Mouse (Mus musculus) heart, adult 8-10 months (tissue): ENCODE results near the gene Cacna1d. TPM values are rescaled to one million over a fixed set of nuclear protein-coding genes. Genes with fewer than 3 reads are reported as not detected.

Source experiments
- DNase-seq: peaks from one replicate; pipeline ENCODE4 v3.0.0; 2022; ENCODE audit warnings: low spot score
- total RNA-seq, 4 experiments: library from RNA; stranded (reverse); gene quantifications; 2 replicates each; pipeline ENCODE4 v1.2.4; 2022

Cacna1d gene
- total RNA-seq, 4 experiments from 2014 or later, result 1.9 to 2.8 (median 2.4) TPM

DNA sequence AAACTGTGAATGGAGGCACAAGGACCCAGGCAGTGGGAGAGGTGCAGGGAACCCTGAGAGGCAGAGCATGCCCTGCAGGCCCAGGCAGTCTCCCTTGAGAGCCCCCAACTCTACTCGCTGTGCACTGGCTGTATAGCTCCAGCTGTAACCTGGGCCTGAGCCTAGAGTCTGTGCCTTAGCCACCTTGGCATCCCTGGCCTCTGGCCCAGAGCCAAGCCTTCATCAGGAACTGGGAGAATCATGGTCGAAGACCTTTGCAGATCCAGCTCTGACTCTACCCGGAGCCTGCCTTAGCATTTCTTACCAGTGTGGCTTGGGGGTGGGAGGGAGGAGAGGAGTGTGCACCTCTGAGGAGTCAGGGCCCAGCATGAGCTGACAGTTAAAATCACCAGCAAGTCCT, 322.4 kb downstream of the Cacna1d start:
- no peak for DNase-seq

- no peak for DNase-seq
Observed at GRCm38 (mm10) chr14:30168387-30168786, 322.9 kb downstream of the Cacna1d start.

DNA sequence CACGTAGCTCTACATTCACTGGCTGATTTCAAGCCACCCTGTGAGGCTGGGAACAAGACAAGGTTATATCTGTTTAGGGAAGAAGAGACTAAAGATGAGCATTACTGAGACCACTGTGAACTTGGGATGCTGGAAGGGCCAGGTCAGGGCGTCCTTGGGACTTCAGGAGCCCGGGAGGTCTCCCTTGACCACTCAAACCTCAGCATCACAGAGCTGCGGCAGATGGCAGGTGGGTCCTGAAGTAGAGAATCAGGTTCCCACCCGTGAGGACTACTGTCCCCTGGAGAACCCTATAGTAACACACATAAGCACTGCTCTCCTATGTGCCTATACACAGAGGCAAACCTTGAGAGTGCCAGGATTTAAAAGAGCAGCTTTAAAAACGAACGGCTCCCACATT, 323.6 kb downstream of the Cacna1d start:
- no peak for DNase-seq

GRCm38 (mm10) chr14:30166036-30166435, 325.2 kb downstream of the Cacna1d start:
- DNase-seq, result no peak

DNA sequence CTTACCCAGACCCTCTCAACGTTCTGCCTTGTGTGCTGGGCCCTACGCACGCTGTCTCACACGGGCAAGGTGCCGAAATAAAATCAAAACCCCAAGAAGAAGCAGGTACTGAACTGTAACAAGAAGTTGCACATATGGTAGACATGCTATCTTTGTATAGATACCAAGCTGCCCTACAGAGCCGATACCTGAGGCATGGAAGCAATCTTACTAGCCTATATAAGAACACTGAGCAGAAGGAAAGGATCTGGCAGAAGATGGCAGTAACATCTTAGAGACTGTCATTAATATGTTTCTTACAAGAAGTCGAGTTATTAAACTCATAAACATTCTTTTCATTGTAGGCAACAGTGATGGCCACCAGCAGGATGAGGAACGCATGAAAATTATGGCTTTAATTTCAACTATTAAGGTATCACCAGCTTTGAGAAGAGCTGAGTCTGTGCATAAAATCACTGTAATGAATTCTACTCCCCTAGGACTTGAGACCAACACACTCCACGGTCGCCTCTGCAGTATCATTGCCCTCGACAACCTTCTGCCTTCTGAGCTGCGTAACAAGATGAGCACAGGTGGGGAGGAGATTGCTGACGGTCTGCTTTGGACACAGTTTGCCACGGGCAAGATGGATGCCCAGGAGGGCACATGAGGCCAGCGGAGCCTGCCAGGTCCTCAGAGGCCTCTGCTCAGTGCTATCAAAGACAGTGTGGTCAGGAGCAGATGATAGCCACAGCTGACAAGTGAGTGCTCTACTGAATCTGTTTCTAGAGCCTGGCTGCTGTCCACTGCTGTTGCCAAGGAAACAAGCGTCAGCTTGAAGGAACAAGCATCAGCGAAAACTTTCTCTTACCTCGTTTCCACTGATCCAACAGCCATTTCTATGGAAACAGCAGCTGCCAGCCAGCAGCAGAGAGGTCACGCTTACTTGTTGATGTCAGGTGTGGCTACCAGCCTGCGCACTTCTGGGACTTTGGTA, 327.2 kb downstream of the Cacna1d start:
- DNase-seq, result no peak

DNA sequence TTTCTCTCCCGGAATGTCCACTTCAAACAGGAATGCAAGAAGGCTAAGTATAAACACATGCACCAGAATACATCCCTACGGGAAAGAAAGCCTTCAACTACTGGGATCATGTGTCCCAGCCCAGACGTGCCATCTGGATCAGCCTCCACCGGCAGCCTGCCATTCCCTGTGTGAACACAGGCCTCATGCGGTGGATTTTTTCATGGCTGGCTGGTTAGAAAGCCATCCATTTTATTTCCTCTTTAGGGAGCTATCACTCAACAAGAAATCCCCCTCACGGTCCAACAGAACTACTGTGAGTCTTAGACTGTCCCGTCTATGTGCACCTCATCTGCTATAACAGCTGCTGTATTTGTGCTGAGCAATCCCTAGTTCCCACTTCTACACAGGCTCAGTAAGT, 343.5 kb downstream of the Cacna1d start:
- DNase-seq, result peak; percentile 12

GRCm38 (mm10) chr14:30138379-30138964, 352.8 kb downstream of the Cacna1d start:
- DNase-seq, result no peak

DNA sequence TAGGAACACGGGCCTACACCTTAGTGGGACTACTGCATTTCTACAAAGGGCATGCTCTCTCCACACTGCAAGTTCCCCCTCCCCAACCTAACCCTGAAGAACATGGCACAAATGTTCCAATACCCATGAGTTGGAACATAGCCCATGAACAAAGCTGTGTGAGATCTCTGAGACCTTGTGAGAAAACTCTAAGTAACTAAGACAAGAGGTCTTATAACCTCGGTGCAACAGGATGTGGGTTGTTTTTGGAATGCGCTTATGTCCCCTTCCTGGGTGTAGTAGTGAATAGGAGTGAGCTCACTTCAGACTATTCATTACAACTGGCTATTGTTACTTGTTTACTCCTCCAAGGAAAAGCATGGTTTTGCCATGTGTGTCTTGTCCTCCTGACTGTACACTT, 353.3 kb downstream of the Cacna1d start:
- DNase-seq, result no peak

DNA sequence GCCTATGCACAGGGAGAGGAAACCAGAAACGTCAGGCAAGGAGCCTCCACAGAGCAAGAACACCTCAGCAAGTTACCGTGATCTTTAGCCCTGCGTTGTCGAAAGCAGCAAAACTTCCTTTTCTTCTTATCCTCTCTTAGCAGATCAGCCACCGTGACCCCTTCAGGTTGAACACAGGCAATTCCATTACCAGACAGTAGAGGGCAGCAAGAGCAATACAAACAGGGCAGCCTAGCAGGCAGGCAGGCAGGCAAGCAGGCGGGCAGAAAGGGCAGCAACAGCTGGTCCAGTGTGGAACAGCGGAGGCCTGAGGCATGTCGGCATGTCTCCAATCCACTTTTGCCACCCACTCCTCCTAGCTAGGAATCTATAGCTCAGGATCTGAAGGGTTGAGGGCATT, 354.3 kb downstream of the Cacna1d start:
- peak; percentile 90 for DNase-seq

GRCm38 (mm10) chr14:30135351-30135750, 355.9 kb downstream of the Cacna1d start:
- no peak for DNase-seq

DNA sequence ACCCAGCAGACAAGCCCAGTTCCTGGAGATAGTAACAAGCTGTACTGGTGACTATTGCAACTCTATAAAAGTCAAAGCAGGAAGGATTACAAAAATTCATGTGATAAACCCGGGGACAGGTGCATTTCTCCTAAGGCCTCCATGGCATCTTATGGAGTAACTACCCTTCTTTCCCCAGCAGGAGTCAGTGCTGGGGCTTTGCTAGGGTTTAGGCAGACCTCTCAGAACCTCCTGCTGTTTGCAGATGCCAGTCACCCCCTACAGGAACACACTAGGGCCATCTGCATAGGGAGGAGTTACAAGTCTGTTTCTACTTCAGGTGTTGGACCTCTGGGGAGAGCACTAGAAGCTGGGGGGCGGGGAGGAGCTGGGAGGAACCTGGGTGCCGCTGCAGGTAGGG, 357.6 kb downstream of the Cacna1d start:
- DNase-seq, result no peak

DNA sequence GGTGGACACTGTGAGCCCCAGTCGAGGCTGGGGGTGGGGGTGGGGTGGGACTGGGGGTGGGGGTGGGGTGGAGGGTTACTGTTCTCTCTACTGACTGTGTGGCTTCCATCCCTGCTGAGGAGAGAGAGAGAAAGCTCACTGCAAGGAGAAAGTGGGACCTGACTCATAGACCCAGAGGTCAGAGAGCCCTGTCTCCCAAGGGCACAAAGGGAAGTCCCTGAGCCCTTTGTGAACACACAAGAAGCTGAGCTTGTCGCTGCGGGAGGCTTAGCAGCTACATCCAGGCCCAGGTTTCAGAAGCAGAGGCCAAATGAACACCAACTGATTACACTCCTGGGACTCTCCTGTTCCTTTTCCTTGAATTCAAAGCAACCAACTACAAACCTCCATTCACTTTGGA, 360.0 kb downstream of the Cacna1d start:
- no peak for DNase-seq

GRCm38 (mm10) chr14:30130092-30130491, 361.2 kb downstream of the Cacna1d start:
- no peak for DNase-seq

GRCm38 (mm10) chr14:30129378-30129777, 361.9 kb downstream of the Cacna1d start:
- DNase-seq, result peak; percentile 15

GRCm38 (mm10) chr14:30124951-30125690, 366.1 kb downstream of the Cacna1d start:
- no peak for DNase-seq

- no peak for DNase-seq
Observed at GRCm38 (mm10) chr14:30120023-30120422, 371.2 kb downstream of the Cacna1d start.

DNA sequence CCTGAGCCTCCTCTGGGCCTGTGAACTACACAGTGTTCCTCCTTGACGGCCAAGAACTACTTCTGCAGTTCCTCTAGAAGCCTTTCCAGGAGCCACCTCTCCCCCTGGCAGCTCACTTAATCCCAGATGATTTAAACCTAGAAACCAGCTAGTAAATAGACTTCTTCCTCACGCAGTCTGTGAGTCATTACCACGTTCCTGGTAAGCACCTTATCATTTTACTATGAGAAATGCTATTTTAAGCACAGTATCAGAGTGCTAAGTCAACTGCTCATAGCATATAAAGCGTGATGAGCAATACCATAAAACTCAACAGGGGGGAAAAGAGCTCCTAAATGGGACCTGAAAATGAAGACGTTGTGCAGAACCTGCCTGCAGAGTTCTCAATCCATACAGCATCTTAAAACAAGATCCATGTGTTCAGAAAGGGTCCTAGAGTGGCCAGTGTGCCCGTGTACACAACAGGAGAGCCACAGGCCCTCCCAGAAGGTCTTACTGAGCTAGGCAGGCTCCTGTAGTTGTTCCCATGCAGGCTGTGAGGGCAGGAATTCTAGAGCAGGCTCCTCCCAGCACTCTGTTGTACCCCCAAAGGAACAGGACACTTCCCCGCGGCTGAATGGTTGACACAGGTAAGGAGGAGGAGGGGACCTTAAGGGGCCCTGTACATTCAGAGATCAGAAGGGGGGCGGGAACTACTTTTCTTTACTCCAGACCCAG, 377.7 kb downstream of the Cacna1d start:
- no peak for DNase-seq

DNA sequence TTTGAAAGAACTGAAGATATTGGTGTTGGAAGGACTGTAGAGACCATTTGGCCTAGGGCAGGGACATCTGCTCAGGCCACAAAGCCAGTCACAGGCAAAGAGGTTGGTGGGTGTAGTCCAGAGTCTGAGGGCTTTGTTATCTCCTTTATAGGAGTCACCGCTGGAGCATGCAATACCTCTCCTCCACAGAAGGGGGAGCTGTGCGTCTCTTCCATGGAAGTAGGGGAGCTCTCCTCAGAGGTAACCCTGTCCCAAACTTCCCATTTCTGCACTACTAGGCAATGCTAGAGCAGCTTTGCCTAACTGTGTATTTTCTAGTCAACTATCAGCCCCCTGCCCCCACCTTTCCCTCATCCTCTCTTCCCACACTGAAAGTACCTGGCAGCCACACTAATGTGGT, 382.2 kb downstream of the Cacna1d start:
- no peak for DNase-seq

DNA sequence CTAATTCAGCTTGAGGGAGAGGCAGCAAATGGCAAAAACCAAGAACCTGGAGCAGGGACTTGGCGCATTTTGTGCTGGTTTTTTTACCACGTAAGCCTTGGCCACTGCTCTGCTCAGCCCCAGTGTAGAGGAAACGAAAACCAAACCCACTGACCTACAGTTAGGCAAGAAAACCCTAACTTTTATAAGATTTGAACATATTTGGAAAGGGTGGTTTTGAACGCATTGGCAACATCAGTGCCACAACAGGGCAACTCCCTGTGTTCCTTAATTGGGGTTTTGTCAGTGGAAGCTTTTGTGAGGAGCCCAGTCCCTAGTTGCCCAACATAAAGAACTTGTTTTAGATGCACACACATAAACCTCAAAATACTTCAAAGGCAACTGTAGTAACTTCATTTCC, 384.7 kb downstream of the Cacna1d start:
- DNase-seq, result no peak

DNA sequence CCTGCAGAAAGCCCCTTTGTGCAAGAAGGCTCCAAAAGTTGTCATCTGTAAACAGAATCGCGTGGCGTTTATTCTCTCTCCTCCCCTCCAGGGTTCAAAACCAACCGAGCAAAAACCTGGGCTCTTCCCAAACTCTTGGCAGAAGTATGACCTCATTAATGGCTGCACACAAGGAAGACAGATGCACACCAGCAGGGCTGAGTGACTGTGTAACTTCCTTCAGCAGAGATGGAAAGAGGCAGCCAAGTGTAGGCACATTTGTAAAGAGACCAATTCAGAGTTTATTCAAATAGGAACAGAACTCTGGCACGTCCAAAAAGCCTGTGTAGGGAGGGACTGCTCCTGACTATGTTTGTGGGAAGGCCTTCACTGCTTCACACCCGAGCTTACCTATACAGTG, 385.7 kb downstream of the Cacna1d start:
- no peak for DNase-seq

DNA sequence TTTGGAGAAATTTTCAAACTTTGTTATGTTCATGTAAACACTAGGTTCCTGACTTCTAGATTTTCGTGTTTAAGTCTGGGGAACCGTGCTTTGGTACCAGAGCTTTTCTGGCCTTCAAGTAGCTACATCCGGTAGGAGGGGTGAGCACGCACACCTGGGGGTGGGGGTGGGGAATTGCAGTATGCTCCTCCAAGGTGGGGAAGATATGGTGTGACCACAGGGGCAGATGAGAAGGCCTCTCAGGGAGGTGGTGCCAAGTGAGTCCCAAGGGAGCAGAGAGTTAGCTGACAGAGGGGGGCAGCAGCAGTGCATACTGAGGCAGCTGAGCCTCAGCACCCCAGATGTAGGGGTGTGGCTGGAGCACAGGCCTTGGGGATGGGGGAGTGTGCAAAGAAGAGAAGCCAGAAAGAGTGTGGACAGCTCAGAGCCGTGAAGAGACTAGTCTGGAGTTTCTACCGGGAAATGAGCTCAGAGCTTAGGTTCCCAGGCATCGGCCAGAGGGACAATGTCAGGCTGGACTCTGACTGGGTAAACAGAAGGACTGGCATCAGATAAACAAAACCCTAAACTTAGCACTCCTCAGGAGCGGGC, 387.2 kb downstream of the Cacna1d start:
- no peak for DNase-seq
